Mouse (Mus musculus): ENCODE results near the gene Mrvi1.

DNA sequence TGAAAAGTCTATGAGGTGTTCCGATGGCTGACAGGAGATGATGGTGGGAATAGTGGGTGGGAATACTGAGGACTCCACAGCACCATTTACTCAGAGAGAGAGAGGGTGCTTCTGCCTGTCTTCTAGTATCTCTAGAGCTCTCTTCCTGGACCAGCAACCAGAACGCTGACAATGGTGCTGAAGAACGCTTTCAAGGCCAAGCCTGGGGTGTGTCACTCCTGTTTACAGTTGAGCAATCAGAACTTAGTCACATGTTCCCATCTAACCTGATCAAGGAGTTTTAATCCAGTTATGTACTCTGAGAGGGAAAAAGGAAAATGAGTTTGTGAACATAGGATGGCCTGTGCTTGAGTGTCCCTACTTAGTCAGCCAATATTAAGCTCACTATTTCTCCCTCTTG lies 116.2 kb downstream of the Mrvi1 start:
- no peak for TF ChIP-seq CTCF (IDR thresholded peaks at IDR 0.05; ENCODE audit: borderline replicate concordance, extremely low read depth, insufficient read depth, insufficient read length)
- TF ChIP-seq POLR2A (IDR thresholded peaks at IDR 0.05; ENCODE audit: borderline replicate concordance, extremely low read depth, insufficient read depth, insufficient read length, poor library complexity, severe bottlenecking) = no peak

Measured in brain, embryonic 14.5 days (tissue).